Mouse (Mus musculus) cortical plate, adult 2 months (tissue): Measurements from ENCODE around the gene Cenpf. TPM values are rescaled to one million over a fixed set of nuclear protein-coding genes. Genes with fewer than 3 reads are reported as not detected.
A peak's percentile ranks its signal among the peaks of the same experiment; 100 is the strongest.

Experiments
- H3K27ac ChIP-seq: fragments of 200-500 bp; 2 replicates; pipeline ENCODE4 v1.5.1; 2012; ENCODE audit warnings: low read length, control low read depth, inconsistent platforms; ENCODE audit not compliant: insufficient read depth
- H3K4me1 ChIP-seq: fragments of 200-500 bp; 2 replicates; pipeline ENCODE4 v1.6.1; 2011; ENCODE audit warnings: low read length; ENCODE audit not compliant: control insufficient read depth, insufficient read depth
- H3K4me3 ChIP-seq: fragments of 200-500 bp; 2 replicates; pipeline ENCODE4 v1.5.1; 2011; ENCODE audit warnings: mild to moderate bottlenecking, low read length, control low read depth; ENCODE audit not compliant: insufficient read depth
- CTCF ChIP-seq: fragments of 200-500 bp; IDR thresholded peaks from 2 replicates; pipeline ENCODE4 v1.5.1; 2011; ENCODE audit warnings: mild to moderate bottlenecking, control low read depth, low read length; ENCODE audit not compliant: insufficient read depth; ENCODE audit errors: extremely low read depth
- POLR2A ChIP-seq: fragments of 200-500 bp; IDR thresholded peaks from 2 replicates; pipeline ENCODE4 v1.6.1; 2011; ENCODE audit warnings: mild to moderate bottlenecking, low read length, control low read depth; ENCODE audit not compliant: insufficient read depth; ENCODE audit errors: extremely low read depth
- polyA plus RNA-seq: library from polyadenylated mRNA; depleted of rRNA; stranded (reverse); fragments of >200 nt; gene quantifications from 2 replicates; pipeline ENCODE4 v1.2.3, GENCODE M21; 2012

The Cenpf gene
- polyA plus RNA-seq, 1 experiment: 0.23 TPM

DNA sequence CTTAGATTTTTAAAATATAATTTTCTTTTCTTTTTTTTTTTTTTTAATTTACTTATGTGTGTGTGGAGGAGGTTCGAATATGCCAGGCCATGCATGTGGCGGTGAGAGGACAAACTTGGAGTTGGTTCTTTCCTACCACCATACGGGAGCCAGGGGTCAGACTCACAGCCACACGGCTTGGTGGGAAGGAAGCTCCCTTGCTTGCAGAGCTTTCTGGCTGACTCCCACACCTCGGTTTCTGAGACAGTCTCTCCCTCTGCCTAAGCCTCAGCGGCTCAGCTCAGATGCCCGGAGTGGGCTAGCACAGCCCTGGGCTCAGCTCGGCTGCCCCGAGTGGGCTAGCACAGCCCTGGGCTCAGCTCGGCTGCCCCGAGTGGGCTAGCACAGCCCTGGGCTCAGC lies 29.7 kb upstream of the Cenpf start:
- H3K4me3 ChIP-seq: no peak overlapping the region
- H3K4me1 ChIP-seq: no peaks in the 10 kb centered on the region
- no peak overlapping the region for H3K27ac ChIP-seq
- no peak for TF ChIP-seq POLR2A
- TF ChIP-seq CTCF: no peak

DNA sequence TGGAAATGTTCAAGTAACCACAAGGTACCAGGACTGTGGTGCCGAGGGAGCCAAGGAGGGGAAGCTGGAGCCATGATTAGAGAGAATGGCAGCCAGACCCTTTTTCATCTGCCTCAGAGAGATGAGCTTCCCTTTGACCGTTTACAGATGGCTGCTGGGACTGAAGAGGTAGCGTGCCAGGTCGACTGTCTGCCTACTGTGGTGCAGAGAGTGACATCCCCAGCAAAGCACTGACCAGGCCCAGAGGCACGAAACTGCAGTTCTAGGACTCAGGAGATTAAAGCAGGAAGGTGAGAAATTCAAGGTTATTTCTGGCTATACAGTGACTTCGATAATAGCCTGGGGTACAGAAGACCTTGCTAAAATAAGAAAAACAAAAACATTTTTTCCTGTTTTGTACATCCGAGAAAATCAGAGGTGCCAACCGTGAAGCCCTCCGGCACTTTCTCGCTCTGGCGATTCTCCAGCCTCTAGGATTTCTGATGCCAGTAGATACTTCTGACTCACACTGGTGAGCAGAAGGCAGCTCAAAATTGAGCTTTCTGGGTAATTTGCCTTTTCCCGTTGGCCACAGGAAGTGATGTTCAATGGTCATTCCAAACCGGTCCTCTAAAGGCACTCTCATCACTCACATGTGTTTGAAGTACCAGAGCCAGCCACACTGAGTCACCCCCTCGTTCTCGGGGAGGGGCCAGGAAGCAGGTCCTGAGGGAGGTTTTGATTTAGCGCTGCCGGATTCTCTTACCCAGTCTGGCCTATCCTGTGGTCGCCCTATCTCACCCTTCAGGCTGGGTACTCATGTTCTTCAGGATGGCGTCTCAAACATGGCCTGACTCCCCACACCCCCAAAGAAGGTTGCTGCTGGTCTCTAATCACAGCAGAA lies 28.3 kb upstream of the Cenpf start:
- Histone ChIP-seq H3K4me3 (no peak overlapping the region), H3K27ac (no peak overlapping the region), H3K4me1 (no peaks in the 10 kb centered on the region)
- no peak for TF ChIP-seq POLR2A
- no peak for TF ChIP-seq CTCF

DNA sequence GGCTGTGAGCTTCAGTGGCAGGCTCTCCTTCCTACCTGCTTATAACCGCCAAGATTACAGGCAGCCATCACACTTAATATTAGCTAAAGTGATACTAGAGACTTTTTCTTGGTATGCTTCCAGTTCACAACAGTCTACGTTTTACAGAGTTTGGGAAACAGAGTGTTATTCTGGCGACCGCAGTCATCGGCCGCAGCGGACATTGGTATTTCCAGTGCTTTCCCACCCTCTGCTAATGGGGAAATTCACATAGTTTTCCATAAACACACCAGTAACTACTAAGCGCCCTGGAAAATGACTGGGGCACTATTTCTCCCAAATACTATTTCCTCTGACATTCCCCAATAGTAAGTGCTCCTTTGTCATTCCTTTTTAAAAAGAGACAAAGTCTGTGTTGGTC lies 21.1 kb upstream of the Cenpf start:
- H3K4me3 ChIP-seq: no peak overlapping the region
- no peak overlapping the region for H3K27ac ChIP-seq
- no peaks in the 10 kb centered on the region for H3K4me1 ChIP-seq
- no peak for TF ChIP-seq POLR2A

DNA sequence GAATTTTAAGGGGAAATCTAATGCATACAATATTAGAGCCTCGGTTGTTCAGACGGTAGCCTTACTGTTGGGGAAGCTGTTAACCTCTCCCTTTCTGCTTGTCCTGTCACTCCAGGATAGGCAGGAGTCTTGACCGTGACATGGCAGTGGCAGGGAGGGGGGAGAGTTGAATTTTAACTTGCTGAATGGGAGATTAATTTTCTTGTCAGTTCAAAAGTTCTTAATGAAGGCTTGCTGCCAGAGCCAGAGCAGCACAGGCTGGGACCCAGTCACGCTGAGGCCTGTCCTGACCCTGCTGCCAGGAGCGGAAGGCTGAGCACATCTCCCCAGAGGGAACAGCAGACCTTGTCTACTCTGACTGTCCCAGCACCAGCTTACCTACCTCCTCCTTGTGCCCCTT lies 19.5 kb upstream of the Cenpf start:
- H3K27ac ChIP-seq: no peak overlapping the region
- H3K4me1 ChIP-seq: no peaks in the 10 kb centered on the region
- no peak for TF ChIP-seq CTCF
- no peak for TF ChIP-seq POLR2A
- no peak overlapping the region for H3K4me3 ChIP-seq

DNA sequence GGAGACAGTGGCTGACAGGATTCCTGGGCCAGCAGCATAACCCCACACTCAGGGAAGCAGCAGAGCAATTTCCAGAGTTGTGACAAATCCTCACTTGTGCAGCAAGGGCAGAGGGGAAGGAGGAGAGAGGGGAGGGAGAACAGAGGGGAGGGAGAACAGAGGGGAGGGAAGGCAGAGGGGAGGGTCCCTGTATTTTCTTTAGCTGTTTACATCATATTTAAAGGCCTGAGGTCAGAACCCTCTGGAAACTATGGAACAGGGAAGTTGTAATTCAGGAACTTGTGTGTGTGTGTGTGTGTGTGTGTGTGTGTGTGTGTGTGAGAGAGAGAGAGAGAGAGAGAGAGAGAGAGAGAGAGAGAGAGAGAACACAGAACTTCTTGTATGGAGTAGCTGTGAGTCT lies 19.1 kb upstream of the Cenpf start:
- Histone ChIP-seq H3K4me1 (no peaks in the 10 kb centered on the region), H3K4me3 (no peak overlapping the region), H3K27ac (no peak overlapping the region)
- no peak for TF ChIP-seq CTCF
- no peak for TF ChIP-seq POLR2A

- H3K4me3 ChIP-seq: no peak overlapping the region
- no peak for TF ChIP-seq POLR2A
- TF ChIP-seq CTCF: no peak
Measured at GRCm38 (mm10) chr1:189706040-189706645, 18.3 kb upstream of the Cenpf start.

DNA sequence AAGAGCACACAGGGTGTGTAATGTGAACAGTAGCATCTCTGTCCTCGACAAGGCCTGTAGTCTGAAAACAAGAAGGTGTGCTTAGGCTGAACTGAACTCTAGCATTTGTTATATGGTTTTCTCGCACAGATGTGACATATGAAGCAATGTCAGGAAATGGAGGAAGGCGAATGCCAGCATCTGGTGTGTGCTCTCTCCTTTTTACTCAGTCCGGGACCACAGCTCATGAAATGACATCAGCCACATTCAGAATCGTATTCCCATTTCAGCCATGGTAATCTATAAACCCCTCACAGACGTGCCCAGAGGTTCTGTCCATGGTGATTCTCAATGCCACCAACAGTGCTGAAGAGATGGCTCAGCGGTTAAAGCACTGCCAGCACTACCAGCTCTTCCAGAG lies 15.7 kb upstream of the Cenpf start:
- H3K4me3 ChIP-seq: no peak overlapping the region
- TF ChIP-seq POLR2A (no peak), CTCF (no peak)
- no peaks in the 10 kb centered on the region for H3K4me1 ChIP-seq
- no peak overlapping the region for H3K27ac ChIP-seq

More at GRCm38 (mm10) chr1:189706040-189706645, 18.3 kb upstream of the Cenpf start:
- no peak overlapping the region for H3K27ac ChIP-seq
- no peaks in the 10 kb centered on the region for H3K4me1 ChIP-seq

- TF ChIP-seq CTCF (peak; percentile 17; the same call in 1 of the 2 replicates), POLR2A (no peak)
- Histone ChIP-seq H3K27ac (no peak overlapping the region), H3K4me3 (no peak overlapping the region), H3K4me1 (no peaks in the 10 kb centered on the region)
Measured at GRCm38 (mm10) chr1:189703156-189703555, 15.3 kb upstream of the Cenpf start.

GRCm38 (mm10) chr1:189700990-189701389 lies 13.1 kb upstream of the Cenpf start:
- Histone ChIP-seq H3K27ac (no peak overlapping the region), H3K4me3 (no peak overlapping the region), H3K4me1 (no peaks in the 10 kb centered on the region)
- TF ChIP-seq POLR2A (no peak), CTCF (peak; percentile 87)

GRCm38 (mm10) chr1:189700186-189700585 lies 12.3 kb upstream of the Cenpf start:
- Histone ChIP-seq H3K4me3 (no peak overlapping the region), H3K4me1 (no peaks in the 10 kb centered on the region), H3K27ac (no peak overlapping the region)
- TF ChIP-seq CTCF (no peak), POLR2A (no peak)
